ENCODE assay signal across 22 mouse cellular contexts in genomic region chr15:25335277-25335676, GRCm38 (mm10).
DNase-seq lines count a peak whose midpoint lies in the region; ATAC-seq and TF ChIP-seq lines count a peak whose summit lies in the region.
"Had no signal": no experiment of that assay in that cellular context is flagged by ENCODE, and none has a peak within 500 bp of the region (broad histone marks: within the 10 kb centered on the region; RNA-seq: fewer than 3 reads in every experiment).

No protein-coding gene starts in this region.

- H3K36me3 ChIP-seq in E14TG2a.4 (ENCODE audit: insufficient read depth, low read length) = no peaks in the 10 kb centered on the region
- H3K36me3 ChIP-seq in liver, embryonic 12.5 days = no peaks in the 10 kb centered on the region
- H3K36me3 ChIP-seq: embryonic facial prominence, embryonic 13.5 days; embryonic facial prominence, embryonic 15.5 days; forebrain, embryonic 10.5 days; forebrain, embryonic 12.5 days had no signal

- no peaks in the 10 kb centered on the region for H3K27me3 ChIP-seq in E14TG2a.4 (ENCODE audit: insufficient read depth, low read length)
- no peaks in the 10 kb centered on the region for H3K27me3 ChIP-seq in liver, embryonic 12.5 days (replicated peaks)
- H3K27me3 ChIP-seq: embryonic facial prominence, embryonic 13.5 days; embryonic facial prominence, embryonic 15.5 days; forebrain, embryonic 12.5 days had no signal

- 72% methylated on average over 11 of the region's 11 CpGs for WGBS in liver, embryonic 12.5 days (ENCODE audit: insufficient replicate concordance)

- no peak for TF ChIP-seq CTCF in E14TG2a.4 (conservative IDR thresholded peaks at IDR 0.05; ENCODE audit: low read length)

- H3K4me3 ChIP-seq in E14TG2a.4 (replicated peaks; ENCODE audit: low read length) = peak overlapping the region; percentile 27; the same call in 1 of the 2 replicates
- H3K4me3 ChIP-seq in liver, embryonic 12.5 days = no peak overlapping the region
- H3K4me3 ChIP-seq: embryonic facial prominence, embryonic 13.5 days; embryonic facial prominence, embryonic 15.5 days; erythroblast, embryonic 14.5 days; forebrain, embryonic 10.5 days; forebrain, embryonic 12.5 days had no signal

- H3K9me3 ChIP-seq in E14TG2a.4 (ENCODE audit: low read length) = no peaks in the 10 kb centered on the region
- H3K9me3 ChIP-seq in liver, embryonic 12.5 days (replicated peaks) = no peaks in the 10 kb centered on the region
- H3K9me3 ChIP-seq: embryonic facial prominence, embryonic 13.5 days; embryonic facial prominence, embryonic 15.5 days; forebrain, embryonic 10.5 days; forebrain, embryonic 12.5 days had no signal

- no peak for ATAC-seq in liver, embryonic 12.5 days
- ATAC-seq: forebrain, embryonic 14.5 days; forebrain, embryonic 16.5 days had no signal

- no peak overlapping the region for H3K9ac ChIP-seq in liver, embryonic 12.5 days
- H3K9ac ChIP-seq: embryonic facial prominence, embryonic 13.5 days; embryonic facial prominence, embryonic 15.5 days; forebrain, embryonic 12.5 days had no signal

- H3K4me2 ChIP-seq in liver, embryonic 12.5 days = no peak overlapping the region
- H3K4me2 ChIP-seq: embryonic facial prominence, embryonic 13.5 days; embryonic facial prominence, embryonic 15.5 days; forebrain, embryonic 12.5 days had no signal

- peaks cover 57% of the 10 kb centered on the region for H3K4me1 ChIP-seq in E14TG2a.4 (replicated peaks; ENCODE audit: low read depth, low read length)
- no peaks in the 10 kb centered on the region for H3K4me1 ChIP-seq in liver, embryonic 12.5 days
- H3K4me1 ChIP-seq: embryonic facial prominence, embryonic 13.5 days; embryonic facial prominence, embryonic 15.5 days had no signal

- no peak overlapping the region for H3K27ac ChIP-seq in liver, embryonic 12.5 days
- H3K27ac ChIP-seq: embryonic facial prominence, embryonic 13.5 days; embryonic facial prominence, embryonic 15.5 days; forebrain, embryonic 10.5 days; forebrain, embryonic 12.5 days had no signal

- peak; percentile 33 for DNase-seq in ES-CJ7 (ENCODE audit: low read depth, low spot score)
- peak; percentile 24 for DNase-seq in ZHBTc4 (ENCODE audit: low read depth, low spot score)
- no peak for DNase-seq in gastrocnemius, adult 8-10 months (ENCODE audit: low spot score in 2 of 2)
- DNase-seq: adrenal gland, adult 2 months; adrenal gland, postnatal 10 days; adrenal gland, postnatal 25 days; cerebellum, adult 11 months; cerebellum, adult 18-20 months; cerebellum, adult 8-10 months; cerebellum, adult 9-11 months; cerebellum, postnatal 14 days; cerebellum, postnatal 36 days; embryo, embryonic 11 days had no signal

Comparison
In these comparisons a context has a peak if more than half of its experiments do, and no peak if none do; other contexts are left out.
1. DNase-seq: peak in ES-CJ7 (single experiment) and ZHBTc4 (single experiment); none in gastrocnemius, adult 8-10 months (0 of 2).